Mouse (Mus musculus) heart, embryonic 14.5 days (tissue): ENCODE results near the gene Mapk14. TPM values are rescaled to one million over a fixed set of nuclear protein-coding genes. Genes with fewer than 3 reads are reported as not detected.

ENCODE experiments used
- ATAC-seq: fragments of 200-750 bp; cut with Nextera tagmentation; 2 replicates; pipeline ENCODE4 v1.8.0; 2017; ENCODE audit warnings: low read depth, moderate TSS enrichment; ENCODE audit not compliant: insufficient number of reproducible peaks, insufficient read depth, low FRiP score
- H3K27ac ChIP-seq, 2 experiments: fragments of 200-500 bp in 1 of 2; fragments of 300-500 bp in 1 of 2; sonication (generic) in 1 of 2; replicated peaks in 1 of 2; 2 replicates each; pipeline ENCODE4 v1.5.1; 2012 to 2014; ENCODE audit warnings: low read depth in 2 of 2, low read length in 2 of 2, control low read depth in 1 of 2, mild to moderate bottlenecking in 1 of 2, mixed read lengths in 1 of 2; ENCODE audit not compliant: control insufficient read depth in 1 of 2, insufficient read depth in 1 of 2
- H3K27me3 ChIP-seq: fragments of 300-500 bp; sonication (generic); 2 replicates; pipeline ENCODE4 v1.6.1; 2014; ENCODE audit warnings: mild to moderate bottlenecking, low read length, control low read depth; ENCODE audit not compliant: control insufficient read depth, insufficient read depth
- H3K36me3 ChIP-seq: fragments of 300-500 bp; sonication (generic); 2 replicates; pipeline ENCODE4 v1.6.1; 2014; ENCODE audit warnings: mild to moderate bottlenecking, control low read depth, low read length, mixed read lengths; ENCODE audit not compliant: control insufficient read depth, insufficient read depth
- H3K4me1 ChIP-seq, 2 experiments: fragments of 200-500 bp in 1 of 2; fragments of 300-500 bp in 1 of 2; sonication (generic) in 1 of 2; 2 replicates each; pipeline ENCODE4 v1.6.1; 2012 to 2014; ENCODE audit warnings: low read length in 2 of 2, control low read depth in 1 of 2, mixed read lengths in 1 of 2; ENCODE audit not compliant: control insufficient read depth in 2 of 2, insufficient read depth in 2 of 2
- H3K4me2 ChIP-seq: fragments of 300-500 bp; sonication (generic); 2 replicates; pipeline ENCODE4 v1.6.1; 2014; ENCODE audit warnings: mild to moderate bottlenecking, low read length
- H3K4me3 ChIP-seq, 2 experiments: fragments of 200-500 bp in 1 of 2; fragments of 300-500 bp in 1 of 2; sonication (generic) in 1 of 2; 2 replicates each; pipeline ENCODE4 v1.5.1; 2012 to 2014; ENCODE audit warnings: low read length in 2 of 2, mild to moderate bottlenecking in 2 of 2, control low read depth in 1 of 2, low read depth in 1 of 2, moderate library complexity in 1 of 2; ENCODE audit not compliant: control insufficient read depth in 1 of 2, insufficient read depth in 1 of 2
- H3K9ac ChIP-seq: fragments of 300-500 bp; sonication (generic); 2 replicates; pipeline ENCODE4 v1.6.1; 2014; ENCODE audit warnings: mild to moderate bottlenecking, low read length
- H3K9me3 ChIP-seq: fragments of 300-500 bp; sonication (generic); 2 replicates; pipeline ENCODE4 v1.6.1; 2016; ENCODE audit warnings: low read length, control low read depth; ENCODE audit not compliant: control insufficient read depth
- WGBS: fragments of 180-500 bp; shearing (Covaris S2); extraction: QIAGEN DNeasy Blood & Tissue Kit; methylation state at CpG from one replicate; pipeline ENCODE4 v1.1.7; 2014; 5-methylcytosine and 5-hydroxymethylcytosine counted together
- polyA plus RNA-seq: library from polyadenylated mRNA; unstranded; fragments of >200 nt; fragmentation: Nextera tagmentation; extraction: Ambion mirVana; gene quantifications from 2 replicates; pipeline ENCODE4 v1.2.1, GENCODE M21; 2014

Gene Mapk14
- polyA plus RNA-seq, 1 experiment from 2014 or later: 37.6 TPM

DNA sequence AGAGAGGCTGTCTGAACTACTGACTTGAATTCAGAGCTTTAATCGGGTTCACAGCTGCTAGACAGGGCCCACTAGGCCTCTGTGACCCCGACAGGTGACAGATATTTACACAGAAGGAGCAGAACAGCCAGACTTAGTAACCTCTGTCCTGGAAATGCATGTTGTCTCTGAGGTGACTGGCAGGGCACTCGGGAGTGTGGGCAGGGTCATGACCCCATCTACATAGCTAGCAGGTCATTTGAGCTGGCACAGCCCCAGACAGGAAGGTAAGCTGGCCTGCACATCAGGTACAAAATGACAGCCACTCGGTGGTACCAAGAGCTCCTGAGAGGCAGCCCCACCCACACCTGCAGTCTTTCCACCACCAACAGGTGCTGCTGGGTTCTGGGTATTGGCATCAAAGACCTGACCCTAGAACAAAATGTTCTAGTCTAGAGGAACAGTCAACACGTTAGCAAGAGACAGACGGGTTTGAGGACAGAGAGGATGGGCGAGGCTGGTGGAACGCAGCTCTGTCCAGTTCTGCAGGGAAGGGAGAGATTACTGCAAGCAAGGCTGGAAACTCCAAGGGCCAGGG lies 69.7 kb downstream of the Mapk14 start:
- no peak overlapping the region for H3K4me2 ChIP-seq
- no peaks in the 10 kb centered on the region for H3K27me3 ChIP-seq
- ATAC-seq: no peak
- no peak overlapping the region for H3K9ac ChIP-seq
- H3K9me3 ChIP-seq: no peaks in the 10 kb centered on the region
- H3K4me1 ChIP-seq: no peaks in the 10 kb centered on the region
- H3K27ac ChIP-seq: no peak overlapping the region
- H3K36me3 ChIP-seq: no peaks in the 10 kb centered on the region
- no peak overlapping the region for H3K4me3 ChIP-seq
- 62% methylated on average over 8 of the region's 8 CpGs for WGBS

DNA sequence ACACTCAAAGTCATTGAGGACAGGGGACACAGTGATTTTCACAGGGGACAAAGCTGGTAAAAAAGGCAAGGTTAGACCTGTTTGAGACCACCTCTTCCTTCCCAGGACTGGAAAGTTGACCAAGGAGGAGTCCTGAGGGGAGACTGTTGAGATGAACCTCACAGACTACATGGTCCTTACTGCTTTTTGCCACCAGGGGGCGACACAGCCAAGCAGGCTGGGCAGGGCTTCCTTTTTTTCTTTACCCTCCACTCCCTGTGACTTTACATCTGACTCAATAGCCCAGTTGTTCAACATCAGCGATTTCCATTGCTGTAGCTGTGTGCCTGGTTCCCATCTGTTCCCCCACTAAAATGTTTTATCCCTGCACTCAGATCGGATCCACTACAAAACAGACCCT lies 70.7 kb downstream of the Mapk14 start:
- WGBS: 7% methylated on average over 3 of the region's 3 CpGs

DNA sequence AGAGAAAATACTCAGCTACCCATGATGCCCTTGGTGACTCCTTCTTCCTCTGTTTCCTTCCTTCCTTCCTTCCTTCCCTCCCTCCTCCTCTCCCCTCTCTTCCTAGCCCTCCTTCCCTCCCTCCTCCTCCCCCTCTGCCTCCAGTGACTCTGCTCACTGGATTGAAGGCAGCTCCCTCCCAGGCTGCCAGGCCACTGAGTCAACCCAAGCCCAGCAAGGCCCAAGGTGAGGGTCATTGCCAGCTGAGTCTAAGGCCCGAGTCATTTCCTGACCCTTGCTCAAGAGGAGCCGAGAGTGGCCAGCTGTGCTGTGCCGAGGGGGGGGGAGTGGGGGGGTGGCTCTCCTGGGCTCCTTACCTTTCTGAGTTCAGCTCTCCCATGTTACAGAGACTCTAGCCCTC lies 75.1 kb downstream of the Mapk14 start:
- 51% methylated on average over 3 of the region's 3 CpGs for WGBS
- ATAC-seq: no peak
- H3K27me3 ChIP-seq: peaks cover 32% of the 10 kb centered on the region
- H3K36me3 ChIP-seq: no peaks in the 10 kb centered on the region
- no peak overlapping the region for H3K27ac ChIP-seq
- no peak overlapping the region for H3K4me2 ChIP-seq
- peaks cover 11 to 18% of the 10 kb centered on the region in 2 experiments for H3K4me1 ChIP-seq
- no peak overlapping the region for H3K9ac ChIP-seq
- no peak overlapping the region for H3K4me3 ChIP-seq
- no peaks in the 10 kb centered on the region for H3K9me3 ChIP-seq

More for the DNA sequence above, 70.7 kb downstream of the Mapk14 start:
- H3K9ac ChIP-seq: no peak overlapping the region
- H3K9me3 ChIP-seq: no peaks in the 10 kb centered on the region
- no peak overlapping the region for H3K27ac ChIP-seq
- H3K4me1 ChIP-seq: no peaks in the 10 kb centered on the region
- no peak overlapping the region for H3K4me2 ChIP-seq
- H3K4me3 ChIP-seq: no peak overlapping the region
- H3K27me3 ChIP-seq: no peaks in the 10 kb centered on the region
- no peak for ATAC-seq
- H3K36me3 ChIP-seq: no peaks in the 10 kb centered on the region

DNA sequence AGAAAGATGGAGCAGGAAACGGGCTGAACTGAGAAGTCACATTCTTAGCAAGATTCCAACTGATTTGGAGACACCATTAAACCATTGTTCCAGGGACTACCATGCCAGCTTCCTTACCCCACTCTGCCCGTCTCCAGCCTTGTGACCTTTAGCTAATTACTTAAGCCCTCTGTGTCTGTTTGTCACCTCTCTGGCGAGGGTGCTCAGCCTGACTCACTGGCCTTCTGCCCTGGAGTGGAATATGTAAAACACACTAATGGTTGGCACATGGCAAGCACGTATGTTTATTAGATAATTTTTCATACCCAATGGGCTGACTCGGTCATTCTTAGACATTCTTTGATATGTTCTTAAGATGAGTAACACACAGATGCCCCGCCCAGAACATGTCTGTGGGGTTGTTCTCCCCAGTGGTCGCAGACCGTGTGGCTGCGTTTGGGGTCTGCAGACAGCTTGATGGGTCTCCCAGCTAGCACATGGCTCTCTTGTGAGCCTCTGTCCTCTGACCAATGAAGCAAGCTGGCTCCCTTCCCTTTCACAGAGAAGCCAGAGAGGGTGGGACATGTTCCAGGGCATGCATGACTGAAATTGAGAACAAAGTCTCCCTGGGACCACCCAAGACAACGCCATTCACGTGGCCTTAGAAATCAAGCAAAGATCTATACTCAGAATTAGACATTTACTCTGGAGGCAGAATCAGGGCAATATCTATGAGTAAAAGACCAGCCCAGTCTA lies 75.8 kb downstream of the Mapk14 start:
- 75% methylated on average over 11 of the region's 11 CpGs for WGBS
- Histone ChIP-seq H3K27me3 (peaks cover 37% of the 10 kb centered on the region), H3K4me3 (no peak overlapping the region), H3K36me3 (no peaks in the 10 kb centered on the region), H3K9me3 (no peaks in the 10 kb centered on the region), H3K4me1 (peaks cover 11 to 18% of the 10 kb centered on the region in 2 experiments), H3K27ac (no peak overlapping the region), H3K4me2 (no peak overlapping the region), H3K9ac (no peak overlapping the region)
- no peak for ATAC-seq

DNA sequence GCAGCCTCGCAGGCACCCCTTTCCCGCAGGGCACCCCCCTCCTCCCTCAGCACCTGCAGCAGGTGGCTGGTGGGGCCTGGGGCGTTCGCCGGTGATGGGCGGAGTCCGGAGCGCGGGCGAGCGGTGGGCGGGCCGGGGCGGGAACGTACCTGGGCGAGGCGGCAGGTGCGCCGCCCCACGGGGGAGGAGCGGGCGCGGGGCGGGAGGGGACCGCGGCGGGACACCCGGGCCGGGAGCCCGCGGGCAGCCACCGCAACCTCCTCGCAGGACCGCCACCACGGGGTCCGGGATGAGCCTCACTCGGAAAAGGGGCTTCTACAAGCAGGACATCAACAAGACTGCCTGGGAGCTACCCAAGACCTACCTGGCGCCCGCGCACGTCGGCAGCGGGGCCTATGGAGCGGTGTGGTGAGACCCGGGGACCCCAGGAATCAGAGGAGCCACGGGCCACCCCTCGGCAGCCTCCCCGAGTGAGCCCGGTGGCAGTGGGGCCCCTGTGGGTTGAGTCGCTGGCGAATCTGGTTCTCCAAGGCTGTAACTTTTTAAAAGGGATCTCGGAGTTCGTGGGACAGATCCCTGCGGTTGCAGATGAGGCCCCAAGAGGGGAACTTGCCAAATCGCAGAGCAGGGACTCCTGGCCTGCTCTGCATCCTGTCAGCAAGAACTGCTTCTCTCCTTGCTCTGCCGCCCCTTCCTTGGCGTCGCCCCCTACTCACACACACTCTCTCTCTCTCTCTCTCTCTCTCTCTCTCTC lies 78.2 kb downstream of the Mapk14 start, which contains the start of gene Mapk13:
Gene Mapk13 (plus strand): TSS at position 177 of the 754 bp plus-strand sequence.
- Histone ChIP-seq H3K4me3 (peak within 1 kb of the TSS; percentile 36 to 49), H3K27ac (no peak within 1 kb of the TSS), H3K4me2 (peak within 1 kb of the TSS; percentile 89), H3K4me1 (peaks cover 11 to 18% of the 10 kb centered on the region in 2 experiments), H3K27me3 (peaks cover 37% of the 10 kb centered on the region), H3K36me3 (no peaks in the 10 kb centered on the region), H3K9ac (peak within 1 kb of the TSS; percentile 68), H3K9me3 (no peaks in the 10 kb centered on the region)
- under 1% methylated on average over 58 of the region's 58 CpGs for WGBS
- ATAC-seq: 0 out of 2 replicates have a peak, but pooled peaks have one; percentile 7

DNA sequence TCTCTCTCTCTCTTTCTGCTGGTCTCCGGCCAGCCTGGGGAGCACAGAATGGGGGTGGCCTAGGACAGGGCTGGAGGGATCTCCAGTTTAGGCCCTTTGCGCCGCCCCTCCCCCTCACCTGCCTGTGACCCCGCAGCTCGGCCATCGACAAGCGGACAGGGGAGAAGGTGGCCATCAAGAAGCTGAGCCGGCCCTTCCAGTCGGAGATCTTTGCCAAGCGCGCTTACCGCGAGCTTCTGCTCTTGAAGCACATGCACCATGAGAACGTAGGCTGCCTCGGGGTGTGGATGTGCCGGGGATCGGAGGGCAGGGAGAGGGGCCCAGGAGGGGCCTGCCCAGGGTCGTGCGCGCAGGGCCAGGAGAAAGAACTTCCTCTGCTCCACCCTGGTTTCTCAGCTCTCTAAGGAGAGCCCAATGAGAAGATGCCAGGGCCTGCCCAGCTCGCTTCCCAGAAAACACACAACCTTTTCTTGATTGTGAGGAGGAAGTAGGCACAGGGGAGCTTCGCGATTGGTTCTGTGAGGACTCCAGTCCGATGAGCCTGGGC lies 78.8 kb downstream of the Mapk14 start:
- Histone ChIP-seq H3K36me3 (no peaks in the 10 kb centered on the region), H3K4me1 (peaks cover 11 to 18% of the 10 kb centered on the region in 2 experiments), H3K9me3 (no peaks in the 10 kb centered on the region), H3K27ac (no peak overlapping the region), H3K9ac (peak overlapping the region; percentile 68), H3K27me3 (peaks cover 37% of the 10 kb centered on the region), H3K4me3 (peak overlapping the region; percentile 36 to 49), H3K4me2 (peak overlapping the region; percentile 89)
- 3% methylated on average over 24 of the region's 24 CpGs for WGBS
- peak; percentile 26; the same call in 1 of the 2 replicates for ATAC-seq

DNA sequence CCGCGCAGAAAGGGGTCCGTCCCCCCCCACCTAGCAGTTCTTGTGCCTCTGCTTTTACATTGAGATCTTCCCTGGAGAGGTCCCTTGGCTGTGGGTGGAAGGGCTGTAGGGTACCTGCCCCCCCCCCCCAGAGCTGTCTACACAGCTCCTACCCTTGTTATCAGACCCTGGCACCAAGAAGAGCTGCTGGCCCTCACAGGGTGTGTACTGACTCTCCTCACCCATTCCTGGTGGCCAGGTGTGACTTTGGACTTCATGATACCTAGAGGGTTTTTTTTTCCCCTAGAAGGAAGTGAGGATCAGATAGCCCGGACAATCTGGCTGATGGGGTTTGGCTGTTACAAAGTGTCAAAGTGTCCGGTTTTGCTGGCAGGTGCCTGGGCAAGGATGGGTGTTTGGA lies 80.2 kb downstream of the Mapk14 start:
- Histone ChIP-seq H3K9ac (no peak overlapping the region), H3K4me2 (no peak overlapping the region), H3K9me3 (no peaks in the 10 kb centered on the region), H3K4me1 (peaks cover 11 to 18% of the 10 kb centered on the region in 2 experiments), H3K27ac (no peak overlapping the region), H3K36me3 (no peaks in the 10 kb centered on the region), H3K27me3 (peaks cover 37% of the 10 kb centered on the region), H3K4me3 (no peak overlapping the region)
- 84% methylated on average over 5 of the region's 5 CpGs for WGBS
- ATAC-seq: no peak
